In genomic region chr5:131850632-131851335, GRCm38 (mm10) we compare ENCODE assay signal across 15 mouse cellular contexts.
DNase-seq lines count a peak whose midpoint lies in the region; ATAC-seq and TF ChIP-seq lines count a peak whose summit lies in the region.
"Had no signal": no experiment of that assay in that cellular context is flagged by ENCODE, and none has a peak within 500 bp of the region (broad histone marks: within the 10 kb centered on the region; RNA-seq: fewer than 3 reads in every experiment).

No protein-coding gene starts in this region.

- no peaks in the 10 kb centered on the region for H3K9me3 ChIP-seq in lung, embryonic 14.5 days (ENCODE audit: low read depth, low read length)
- no peaks in the 10 kb centered on the region for H3K9me3 ChIP-seq in forebrain, embryonic 11.5 days (ENCODE audit: control insufficient read depth, low read length)
- no peaks in the 10 kb centered on the region for H3K9me3 ChIP-seq in neural tube, embryonic 13.5 days
- H3K9me3 ChIP-seq: hindbrain, embryonic 15.5 days; limb, embryonic 15.5 days; midbrain, embryonic 12.5 days; stomach, embryonic 15.5 days had no signal

- WGBS in lung, embryonic 14.5 days, result 56% methylated on average over 8 of the region's 8 CpGs
- 62% methylated on average over 8 of the region's 8 CpGs for WGBS in lung, adult 2 months
- WGBS in forebrain, embryonic 11.5 days, result 53% methylated on average over 8 of the region's 8 CpGs
- WGBS in kidney, adult 2 months, result 39% methylated on average over 8 of the region's 8 CpGs
- 51% methylated on average over 8 of the region's 8 CpGs for WGBS in neural tube, embryonic 13.5 days

- no peak for ATAC-seq in lung, embryonic 14.5 days (ENCODE audit: insufficient read depth)
- no peak; the same call in 1 of the 2 replicates for ATAC-seq in forebrain, embryonic 11.5 days (replicated peaks; ENCODE audit: low FRiP score)
- ATAC-seq in neural tube, embryonic 13.5 days (ENCODE audit: low read depth), result 0 out of 2 replicates have a peak, but pooled peaks have one; percentile 9
- ATAC-seq: lung, postnatal 0 days had no signal

- H3K4me1 ChIP-seq in lung, embryonic 14.5 days (ENCODE audit: insufficient read depth), result no peaks in the 10 kb centered on the region
- H3K4me1 ChIP-seq in lung, adult 2 months (ENCODE audit: control insufficient read depth, insufficient read depth, low read length), result no peaks in the 10 kb centered on the region
- peaks cover 27% of the 10 kb centered on the region for H3K4me1 ChIP-seq in forebrain, embryonic 11.5 days (replicated peaks; ENCODE audit: control insufficient read depth, insufficient read depth, low read length)
- H3K4me1 ChIP-seq in kidney, adult 2 months (ENCODE audit: control insufficient read depth, insufficient read depth, low read length), result peaks cover 3% of the 10 kb centered on the region; the same call in 1 of the 2 replicates
- H3K4me1 ChIP-seq in neural tube, embryonic 13.5 days (replicated peaks), result peaks cover 54% of the 10 kb centered on the region

- 0 out of 2 replicates have a peak, but pooled peaks cover 3% of the 10 kb centered on the region for H3K27me3 ChIP-seq in lung, embryonic 14.5 days (ENCODE audit: insufficient read depth, low read length)
- H3K27me3 ChIP-seq in forebrain, embryonic 11.5 days (ENCODE audit: control insufficient read depth, insufficient read depth, low read length), result peaks cover 6% of the 10 kb centered on the region; the same call in 1 of the 2 replicates
- no peaks in the 10 kb centered on the region for H3K27me3 ChIP-seq in kidney, adult 2 months (replicated peaks; ENCODE audit: control insufficient read depth, insufficient read depth, low read length)
- H3K27me3 ChIP-seq in neural tube, embryonic 13.5 days, result peaks cover 17% of the 10 kb centered on the region
- H3K27me3 ChIP-seq: hindbrain, embryonic 15.5 days; limb, embryonic 15.5 days; stomach, embryonic 15.5 days had no signal

- no peak for TF ChIP-seq POLR2A in lung, adult 2 months (IDR thresholded peaks at IDR 0.05; ENCODE audit: borderline replicate concordance, extremely low read depth, low read depth, low read length)
- no peak for TF ChIP-seq POLR2A in kidney, adult 2 months (IDR thresholded peaks at IDR 0.05; ENCODE audit: low read depth, low read length)

- peak; percentile 40 for DNase-seq in lung, embryonic 14.5 days
- DNase-seq in lung, adult 2 months, result no peak
- DNase-seq in forebrain, embryonic 11.5 days (ENCODE audit: low spot score), result no peak
- peak; percentile 39 for DNase-seq in kidney, adult 2 months
- no peak for DNase-seq in layer of hippocampus, adult 18-20 months (ENCODE audit: low spot score in 2 of 2)
- no peak for DNase-seq in liver
- DNase-seq: cerebellum, adult 11-12 months; heart, adult 2 months; right cerebral cortex, postnatal 4 days had no signal

- no peaks in the 10 kb centered on the region for H3K36me3 ChIP-seq in lung, embryonic 14.5 days (ENCODE audit: insufficient read depth)
- H3K36me3 ChIP-seq in forebrain, embryonic 11.5 days (ENCODE audit: control insufficient read depth, insufficient read depth, low read length), result no peaks in the 10 kb centered on the region
- no peaks in the 10 kb centered on the region for H3K36me3 ChIP-seq in kidney, adult 2 months (ENCODE audit: control insufficient read depth, insufficient read depth, low read length)
- no peaks in the 10 kb centered on the region for H3K36me3 ChIP-seq in neural tube, embryonic 13.5 days
- H3K36me3 ChIP-seq: hindbrain, embryonic 15.5 days; limb, embryonic 15.5 days; midbrain, embryonic 12.5 days; stomach, embryonic 15.5 days had no signal

- no peak for TF ChIP-seq CTCF in lung, embryonic 14.5 days (IDR thresholded peaks at IDR 0.05; ENCODE audit: low read depth)
- TF ChIP-seq CTCF in lung, adult 2 months (IDR thresholded peaks at IDR 0.05; ENCODE audit: insufficient read depth, low read length), result no peak
- TF ChIP-seq CTCF in kidney, adult 2 months (conservative IDR thresholded peaks at IDR 0.05; ENCODE audit: insufficient read depth, insufficient read length, low read depth, low read length), result no peak

- H3K4me2 ChIP-seq in lung, embryonic 14.5 days, result no peak overlapping the region
- no peak overlapping the region for H3K4me2 ChIP-seq in forebrain, embryonic 11.5 days (ENCODE audit: low read depth, low read length, severe bottlenecking)
- 0 out of 2 replicates have a peak overlapping the region, but pooled peaks have one; percentile 30 for H3K4me2 ChIP-seq in neural tube, embryonic 13.5 days
- H3K4me2 ChIP-seq: midbrain, embryonic 12.5 days; stomach, embryonic 15.5 days had no signal

- no peak overlapping the region for H3K9ac ChIP-seq in lung, embryonic 14.5 days
- no peak overlapping the region for H3K9ac ChIP-seq in forebrain, embryonic 11.5 days (ENCODE audit: low read length)
- H3K9ac ChIP-seq in neural tube, embryonic 13.5 days, result no peak overlapping the region
- H3K9ac ChIP-seq: hindbrain, embryonic 15.5 days; limb, embryonic 15.5 days; midbrain, embryonic 12.5 days; stomach, embryonic 15.5 days had no signal

- no peak overlapping the region for H3K4me3 ChIP-seq in lung, embryonic 14.5 days (ENCODE audit: low read depth, low read length)
- no peak overlapping the region for H3K4me3 ChIP-seq in lung, adult 2 months (replicated peaks; ENCODE audit: extremely low read depth, low read depth, low read length)
- H3K4me3 ChIP-seq in forebrain, embryonic 11.5 days (ENCODE audit: low read depth, low read length), result no peak overlapping the region
- no peak overlapping the region for H3K4me3 ChIP-seq in kidney, adult 2 months (ENCODE audit: insufficient read depth, low read depth, low read length)
- H3K4me3 ChIP-seq in neural tube, embryonic 13.5 days, result no peak overlapping the region
- H3K4me3 ChIP-seq: heart, adult 2 months; hindbrain, embryonic 15.5 days; limb, embryonic 15.5 days; midbrain, embryonic 12.5 days; stomach, embryonic 15.5 days had no signal

- H3K27ac ChIP-seq in lung, embryonic 14.5 days (ENCODE audit: low read depth), result no peak overlapping the region
- peak overlapping the region; percentile 39; the same call in 1 of the 2 replicates for H3K27ac ChIP-seq in forebrain, embryonic 11.5 days (ENCODE audit: low read depth, low read length)
- H3K27ac ChIP-seq in kidney, adult 2 months (ENCODE audit: insufficient read depth, low read depth, low read length), result no peak overlapping the region
- H3K27ac ChIP-seq in neural tube, embryonic 13.5 days (replicated peaks), result peak overlapping the region; percentile 66; the same call in 1 of the 2 replicates
- H3K27ac ChIP-seq: heart, adult 2 months; hindbrain, embryonic 15.5 days; midbrain, embryonic 12.5 days; stomach, embryonic 15.5 days had no signal

Comparison
In these comparisons a context has a peak if more than half of its experiments do, and no peak if none do; other contexts are left out.
1. DNase-seq: peak in lung, embryonic 14.5 days (single experiment) and kidney, adult 2 months (single experiment); none in lung, adult 2 months (single experiment), forebrain, embryonic 11.5 days (single experiment), layer of hippocampus, adult 18-20 months (0 of 2) and liver (single experiment).
2. H3K27ac ChIP-seq: peak in forebrain, embryonic 11.5 days (single experiment) and neural tube, embryonic 13.5 days (single experiment); none in lung, embryonic 14.5 days (single experiment) and kidney, adult 2 months (single experiment).